Mouse (Mus musculus) brain, adult 2 months (tissue): ENCODE measurements at regions not wholly inside any gene's neighbourhood (a gene's known extent, or its start where the extent isn't known, plus 50 kb on each side); places are given as distances from the start of the nearest gene placed in this dataset.
"Not testable (repeated sequence)": the region's sequence is repeated elsewhere in the genome, so short reads cannot be mapped to it uniquely, and the experiment has no call there.

Experiments
- DNase-seq: peaks from one replicate; pipeline ENCODE4 v3.0.0; 2011; ENCODE audit warnings: low read depth, low spot score

DNA sequence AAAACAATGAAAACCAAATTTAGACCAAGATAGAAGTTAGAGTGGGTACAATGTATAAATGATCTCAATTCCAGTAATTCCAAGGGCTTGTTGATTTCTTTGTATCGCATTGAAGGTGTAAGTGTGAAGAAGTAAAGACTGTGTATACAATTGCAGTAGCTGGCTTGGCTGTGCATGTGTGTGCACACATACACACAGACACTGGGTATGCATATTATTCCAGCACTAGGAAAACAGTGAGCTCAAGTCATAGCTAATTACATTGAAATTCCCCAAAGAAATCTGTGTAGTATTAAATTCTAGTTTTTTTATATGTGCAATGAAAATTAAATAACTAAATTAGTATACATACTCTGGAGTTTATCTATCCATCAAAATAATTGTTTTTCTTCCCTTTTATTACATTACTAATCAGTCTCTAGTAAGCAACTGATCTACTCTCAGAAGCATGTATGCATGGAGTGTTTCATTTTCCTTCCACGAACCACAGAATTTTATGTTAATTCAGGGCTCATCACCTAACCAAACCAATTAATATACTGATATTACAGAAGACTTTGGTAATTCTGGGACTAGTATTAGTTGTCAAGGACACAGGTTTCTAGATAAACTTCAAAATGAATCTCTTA is 56.5 kb downstream of the Gm8797 start:
- DNase-seq, result no peak

- DNase-seq, result no peak
Observed at GRCm38 (mm10) chr3:5811071-5811590, 60.5 kb downstream of the Gm8797 start.

- DNase-seq, result not testable (repeated sequence)
Observed at GRCm38 (mm10) chr3:5820243-5820642, 69.6 kb downstream of the Gm8797 start.

DNA sequence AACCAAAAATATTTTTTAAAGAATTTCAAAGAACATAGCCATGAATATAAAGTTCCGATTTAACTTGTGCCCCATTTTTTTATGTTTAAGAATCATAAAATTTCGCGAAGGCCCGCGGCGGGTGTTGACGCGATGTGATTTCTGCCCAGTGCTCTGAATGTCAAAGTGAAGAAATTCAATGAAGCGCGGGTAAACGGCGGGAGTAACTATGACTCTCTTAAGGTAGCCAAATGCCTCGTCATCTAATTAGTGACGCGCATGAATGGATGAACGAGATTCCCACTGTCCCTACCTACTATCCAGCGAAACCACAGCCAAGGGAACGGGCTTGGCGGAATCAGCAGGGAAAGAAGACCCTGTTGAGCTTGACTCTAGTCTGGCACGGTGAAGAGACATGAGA is 109.6 kb downstream of the Gm8797 start:
- not testable (repeated sequence) for DNase-seq

DNA sequence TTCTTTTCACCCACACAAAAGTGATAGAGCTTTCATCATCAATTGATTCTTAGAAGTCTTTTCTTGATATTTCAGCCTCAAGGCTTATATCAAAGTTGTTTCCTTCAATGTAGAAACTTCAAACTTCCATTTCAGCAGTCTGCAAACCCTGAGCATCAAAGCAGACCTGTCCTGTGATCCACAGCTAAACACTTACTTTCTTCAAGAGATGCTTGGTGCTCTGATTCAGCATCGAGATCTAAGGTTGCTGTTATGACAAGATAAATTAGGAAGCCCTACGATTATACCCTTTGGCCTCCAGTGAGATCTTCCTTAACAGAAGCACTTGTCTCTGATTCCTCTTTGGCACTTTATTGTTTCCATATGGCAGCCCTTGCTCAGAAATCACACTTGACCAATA is 119.8 kb downstream of the Gm8797 start:
- DNase-seq, result peak; percentile 7

DNA sequence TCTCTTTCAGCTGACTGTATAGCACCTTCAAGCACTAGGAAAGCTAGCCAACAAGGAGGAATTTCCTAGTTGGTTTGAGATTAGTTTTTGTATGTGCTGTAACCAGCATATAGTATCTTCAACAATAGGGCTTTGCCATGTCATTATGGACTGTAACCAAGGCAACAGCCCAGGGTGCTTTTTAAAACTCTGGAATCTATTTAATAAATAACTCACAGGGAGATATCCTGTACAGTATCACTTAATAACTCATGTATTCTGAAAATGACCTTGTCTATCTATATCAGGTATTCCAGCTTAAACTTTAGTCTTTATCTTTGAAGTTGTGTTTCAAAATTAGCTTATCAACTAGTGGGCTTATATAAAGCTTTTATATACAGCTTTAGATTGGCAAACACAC is 128.5 kb downstream of the Gm8797 start:
- DNase-seq, result no peak

DNA sequence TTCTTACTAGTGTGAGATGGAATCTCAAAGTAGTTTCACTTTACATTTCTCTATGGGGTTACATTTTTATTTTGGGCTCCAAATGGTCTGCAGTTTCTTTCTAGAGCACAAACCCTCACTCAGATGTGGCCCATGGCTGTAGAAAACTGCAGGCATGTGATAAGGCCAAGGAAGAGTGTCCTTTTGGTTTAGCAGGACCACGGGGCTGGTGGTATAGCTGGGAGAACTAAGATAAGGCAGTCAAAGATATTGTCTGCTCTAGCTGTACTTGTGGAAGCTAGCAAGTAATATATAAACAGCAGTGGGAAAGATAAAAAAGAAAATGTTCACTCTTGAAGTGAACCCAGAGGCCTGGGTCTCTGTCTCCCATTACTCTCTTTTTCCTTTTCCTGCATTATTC is 166.9 kb downstream of the Gm8797 start:
- DNase-seq, result no peak

DNA sequence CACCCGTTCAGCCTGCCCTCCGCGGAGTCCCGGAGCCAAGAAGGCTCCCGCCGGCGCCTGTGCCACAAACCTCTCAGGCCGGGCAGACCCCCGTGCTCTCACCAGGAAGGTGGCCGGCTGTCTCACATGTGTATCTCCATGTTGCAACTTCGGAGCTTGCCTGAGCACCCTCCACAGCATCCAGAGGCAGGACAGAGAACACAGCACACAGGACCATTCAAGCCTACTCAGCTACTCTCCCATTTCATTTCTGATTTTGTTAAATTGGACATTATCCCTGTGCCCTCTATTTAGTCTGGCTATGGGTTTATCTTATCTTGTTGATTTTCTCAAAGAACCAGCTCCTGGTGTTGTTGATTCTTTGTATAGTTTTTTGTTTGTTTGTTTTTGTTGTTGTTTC is 199.6 kb downstream of the Gm8797 start:
- DNase-seq, result not testable (repeated sequence)

DNA sequence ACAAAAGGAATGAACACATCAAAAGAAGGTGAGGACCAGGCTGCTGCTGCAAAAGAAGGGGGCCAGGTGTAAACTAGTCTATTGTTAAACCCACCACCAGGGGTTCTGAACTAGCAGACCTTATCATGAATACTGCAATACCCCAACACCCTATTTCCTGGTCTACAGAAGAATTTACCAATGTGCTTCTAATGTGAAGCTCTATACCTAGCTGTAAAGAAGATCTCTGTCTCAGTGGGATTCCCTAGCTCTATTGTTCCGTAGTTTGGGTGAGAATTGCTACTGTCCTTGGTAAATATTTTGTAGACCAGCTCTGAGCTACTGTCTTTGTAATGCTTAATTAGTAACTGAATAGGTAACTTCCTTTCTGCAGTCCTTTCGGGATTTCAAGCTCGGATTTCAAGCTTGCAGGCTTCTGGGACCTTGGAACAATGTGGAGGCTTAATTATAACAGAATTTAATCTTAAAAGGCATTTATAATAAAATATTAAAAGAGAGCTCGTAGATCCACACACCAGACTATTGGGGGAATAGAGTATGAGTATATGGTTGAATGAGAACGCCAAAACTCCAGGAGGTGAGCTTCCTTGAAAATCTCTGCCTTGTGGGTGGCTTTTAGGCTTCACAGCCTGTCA is 238.5 kb downstream of the Gm8797 start:
- DNase-seq, result not testable (repeated sequence)

- DNase-seq, result no peak
Observed at GRCm38 (mm10) chr3:6004423-6004822, 253.8 kb downstream of the Gm8797 start.

- DNase-seq, result no peak
Observed at GRCm38 (mm10) chr3:6018749-6019148, 268.1 kb downstream of the Gm8797 start.

GRCm38 (mm10) chr3:6041325-6041724 is 290.7 kb downstream of the Gm8797 start:
- DNase-seq, result not testable (repeated sequence)

DNA sequence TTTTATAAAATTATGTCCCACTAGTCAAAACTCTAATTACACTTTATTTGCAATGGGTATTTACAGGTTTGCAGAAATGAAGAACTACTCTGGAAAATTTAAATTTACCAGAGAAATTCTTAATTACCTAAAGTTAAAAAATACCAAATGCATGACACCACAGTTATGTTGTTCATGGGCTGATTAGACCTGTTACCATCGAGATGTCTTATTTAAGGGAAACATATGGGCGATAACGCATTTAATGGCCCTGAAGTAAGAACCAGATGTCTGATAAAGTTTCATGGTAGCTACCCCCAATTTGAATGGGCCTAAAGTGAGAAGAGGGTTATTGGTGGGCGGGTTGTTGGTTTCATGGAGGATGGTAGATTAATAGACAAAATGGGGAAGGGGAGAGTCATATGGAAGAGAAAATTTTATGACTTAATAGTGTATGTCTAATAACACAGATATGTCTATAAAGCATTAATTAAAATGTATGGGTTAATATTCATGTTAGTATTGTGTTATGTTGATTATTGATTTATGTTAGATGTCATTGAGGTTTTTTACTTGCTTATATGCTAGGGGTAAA is 299.0 kb downstream of the Gm8797 start:
- DNase-seq, result no peak

DNA sequence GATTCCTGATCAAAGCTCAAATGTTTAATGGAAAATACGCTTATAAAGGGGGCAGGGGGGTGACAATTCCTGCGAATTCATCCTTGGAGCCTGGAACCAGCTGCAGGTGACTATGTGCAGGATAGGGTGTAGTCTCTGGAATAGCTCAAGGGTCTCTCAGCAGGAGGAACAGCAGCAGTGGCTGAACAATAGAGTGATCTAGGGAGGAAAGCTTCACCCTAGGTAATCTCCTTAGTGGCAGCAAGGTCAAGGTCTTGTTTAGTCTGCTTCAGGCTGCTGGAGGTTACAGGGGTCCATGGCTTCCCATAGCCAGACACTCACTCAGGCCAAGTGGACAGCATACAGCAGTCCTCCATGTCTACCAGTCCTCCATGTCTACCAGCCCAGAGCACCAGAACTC is 301.3 kb downstream of the Gm8797 start:
- no peak for DNase-seq

GRCm38 (mm10) chr3:6083855-6084254 is 333.2 kb downstream of the Gm8797 start:
- DNase-seq, result no peak

- DNase-seq, result no peak
Observed at GRCm38 (mm10) chr3:6087267-6087666, 336.7 kb downstream of the Gm8797 start.

DNA sequence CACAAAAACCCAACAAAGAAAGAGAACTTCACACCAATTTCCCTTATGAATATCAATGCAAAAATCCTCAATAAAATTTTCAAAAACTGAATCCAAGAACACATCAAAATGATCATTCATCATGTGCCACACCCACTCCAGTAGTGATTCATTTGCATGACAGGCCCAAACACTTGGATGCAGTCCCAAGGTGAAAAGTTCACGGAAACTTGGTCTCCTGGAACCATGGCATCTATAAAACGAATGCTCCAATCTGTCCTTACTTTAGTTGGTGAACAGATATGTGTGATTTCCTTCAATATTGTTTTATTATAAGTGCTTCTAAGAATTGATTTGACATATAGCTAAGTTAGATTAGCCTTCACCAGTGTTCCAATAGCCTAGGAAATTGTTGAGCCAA is 343.3 kb downstream of the Gm8797 start:
- DNase-seq, result no peak

GRCm38 (mm10) chr3:6094410-6094809 is 343.8 kb downstream of the Gm8797 start:
- DNase-seq, result not testable (repeated sequence)

GRCm38 (mm10) chr3:6100863-6101262 is 350.3 kb downstream of the Gm8797 start:
- no peak for DNase-seq

DNA sequence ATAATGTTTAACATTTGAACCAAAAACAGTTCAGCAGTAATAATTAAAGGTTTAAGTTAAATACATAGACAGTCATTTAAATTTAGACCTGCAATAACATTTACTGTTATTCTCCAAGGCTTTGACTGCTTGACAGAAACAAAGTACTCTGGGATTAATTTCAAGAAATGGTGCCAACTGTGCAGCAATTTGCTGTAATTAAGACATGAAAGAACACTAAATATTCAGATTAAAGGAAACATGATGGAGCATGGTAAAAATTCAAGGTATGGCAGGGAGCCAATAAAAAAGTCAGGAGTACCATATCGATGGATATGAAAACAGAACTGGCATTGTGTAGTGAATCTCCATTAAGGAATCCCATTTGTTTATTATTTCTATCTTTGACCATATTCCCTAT is 352.3 kb downstream of the Gm8797 start:
- DNase-seq, result no peak

DNA sequence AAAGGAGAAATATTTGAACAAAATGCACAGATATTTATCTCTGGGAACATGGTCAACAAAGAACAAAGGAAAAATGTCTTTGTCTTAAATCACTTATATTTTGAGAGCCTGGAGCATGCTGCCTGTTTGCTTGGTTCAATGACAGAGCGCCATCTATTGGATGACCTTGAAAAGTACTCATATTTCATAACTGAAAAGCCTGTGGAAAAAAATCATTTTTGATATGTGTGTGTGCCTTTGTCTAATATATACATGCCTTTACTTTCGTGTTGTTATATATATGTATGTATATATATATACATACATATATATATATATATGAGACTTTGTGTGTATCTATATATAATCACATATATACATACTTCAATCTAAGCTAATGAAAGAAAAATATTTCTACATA is 356.1 kb downstream of the Gm8797 start:
- DNase-seq, result peak; percentile 62

GRCm38 (mm10) chr3:6107377-6108155 is 357.0 kb downstream of the Gm8797 start:
- no peak for DNase-seq
